Mouse (Mus musculus): ENCODE measurements around the gene Fam189a1.

GRCm38 (mm10) chr7:65082778-65083091, 73.6 kb downstream of the Fam189a1 start:
- no peak for TF ChIP-seq CTCF (IDR thresholded peaks at IDR 0.05; ENCODE audit: low read depth)
- TF ChIP-seq EP300 (IDR thresholded peaks at IDR 0.05; ENCODE audit: low read depth) = no peak

All from liver, embryonic 14.5 days (tissue).